Mouse (Mus musculus): ENCODE data around the gene AU021092. TPM values are rescaled to one million over a fixed set of nuclear protein-coding genes. Genes with fewer than 3 reads are reported as not detected.

AU021092 gene
- 10 to 100 TPM; 17.4 to 19.9 TPM for total RNA-seq (2021)
- 12.1 and 12.5 TPM in 2 replicates for polyA plus RNA-seq (2012; rRNA removed)
- long read RNA-seq, partial matches to known transcripts, result 0 of 2 reads
- long read RNA-seq, other reads (novel, unspliced or antisense), result 1 of 2 reads

- no peak within 1 kb of the TSS; the same call in 1 of the 2 replicates for H3K9ac ChIP-seq (ENCODE audit: low read depth, low read length)
- H3K4me1 ChIP-seq (ENCODE audit: control insufficient read depth, insufficient read depth, low read length), result no peaks in the 10 kb centered on the region; the same call in 1 of the 2 replicates
- H3K36me3 ChIP-seq (ENCODE audit: control insufficient read depth, insufficient read depth, low read length), result no peaks in the 10 kb centered on the region
- no peaks in the 10 kb centered on the region for H3K27me3 ChIP-seq (ENCODE audit: control insufficient read depth, insufficient read depth, low read length)
- TF ChIP-seq CTCF (IDR thresholded peaks at IDR 0.05), result no peak
- peak; percentile 50 for TF ChIP-seq POLR2A (IDR thresholded peaks at IDR 0.05; ENCODE audit: insufficient read depth, low read depth, low read length)
- intact Hi-C loops (cut with DNase I), result no loop called here
- peak within 1 kb of the TSS; percentile 78 for H3K27ac ChIP-seq
- H3K4me3 ChIP-seq, result peak within 1 kb of the TSS; percentile 48
- no peaks in the 10 kb centered on the region for H3K79me2 ChIP-seq (replicated peaks; ENCODE audit: control insufficient read depth, insufficient read depth, low read length)
- 49% methylated on average over 6 of the region's 6 CpGs for WGBS
- DNase-seq, result peak; percentile 43 to 45
Observed at GRCm38 (mm10) chr16:5222140-5222539, at the start of gene AU021092. Gene AU021092, minus strand, starts transcription at chr16:5222299.

DNA sequence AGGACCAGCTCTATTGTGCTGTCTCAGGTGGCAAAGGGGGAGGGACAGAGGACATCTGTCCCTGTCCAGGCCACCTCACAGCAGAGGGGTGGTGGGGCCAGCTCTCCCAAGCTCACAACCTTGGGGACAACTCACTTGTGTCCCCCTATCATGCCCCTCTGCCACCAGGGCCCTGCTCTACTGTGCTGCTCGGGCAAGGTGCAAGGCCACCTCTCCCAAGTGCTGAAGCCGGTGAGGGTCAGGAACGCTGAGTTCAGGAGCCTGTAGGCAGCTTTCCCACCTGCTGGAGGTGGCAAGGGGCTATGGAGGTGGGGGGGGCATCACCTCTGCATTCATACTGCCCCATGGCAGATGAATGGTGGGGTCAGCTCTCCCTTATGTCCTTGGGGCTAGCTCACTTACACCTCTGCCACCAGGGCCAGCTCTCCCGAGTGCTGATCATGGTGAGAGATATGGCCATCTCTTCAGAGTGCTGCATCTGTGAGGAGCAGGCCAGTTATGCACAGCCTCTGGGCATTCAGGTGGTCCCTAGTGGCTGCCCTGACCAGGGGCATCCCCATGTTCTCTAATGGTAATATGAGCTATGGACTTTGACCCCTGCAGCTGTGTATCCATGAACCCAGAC is 49.4 kb upstream of the AU021092 start:
- no peaks in the 10 kb centered on the region for H3K36me3 ChIP-seq (ENCODE audit: control insufficient read depth, insufficient read depth, low read length)
- no peak overlapping the region for H3K9ac ChIP-seq (ENCODE audit: low read depth, low read length)
- no peak for DNase-seq
- TF ChIP-seq CTCF (IDR thresholded peaks at IDR 0.05), result no peak
- TF ChIP-seq POLR2A (IDR thresholded peaks at IDR 0.05; ENCODE audit: insufficient read depth, low read depth, low read length), result no peak
- TF ChIP-seq EP300 (IDR thresholded peaks at IDR 0.05; ENCODE audit: insufficient read depth, low read depth, low read length), result no peak
- intact Hi-C loops (cut with DNase I), result no loop called here
- WGBS, result 81% methylated on average over 4 of the region's 4 CpGs
- no peaks in the 10 kb centered on the region for H3K4me1 ChIP-seq (ENCODE audit: control insufficient read depth, insufficient read depth, low read length)
- H3K79me2 ChIP-seq (replicated peaks; ENCODE audit: control insufficient read depth, insufficient read depth, low read length), result no peaks in the 10 kb centered on the region
- no peak overlapping the region for H3K4me3 ChIP-seq
- H3K27me3 ChIP-seq (ENCODE audit: control insufficient read depth, insufficient read depth, low read length), result no peaks in the 10 kb centered on the region
- H3K27ac ChIP-seq, result no peak overlapping the region

DNA sequence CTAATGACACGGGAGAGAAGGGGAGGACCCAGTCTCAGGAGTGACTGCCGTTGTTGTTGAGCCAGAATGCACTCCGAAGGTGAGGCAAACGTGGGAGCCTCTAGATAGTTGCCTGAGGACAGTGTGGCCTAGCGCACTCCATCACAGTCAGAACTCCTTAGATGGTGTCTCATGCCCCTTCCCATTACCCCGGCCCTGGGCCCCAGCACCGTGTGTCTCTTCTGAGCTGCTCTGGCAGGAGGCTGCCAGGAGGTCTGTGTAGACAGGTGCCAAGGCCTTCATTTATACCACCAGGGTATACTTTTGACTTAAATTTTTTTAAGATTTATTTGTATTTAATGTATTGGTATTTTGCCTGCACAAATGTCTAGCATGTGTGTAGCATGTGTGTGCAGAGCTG is 41.8 kb upstream of the AU021092 start:
- Histone ChIP-seq H3K4me3 (no peak overlapping the region), H3K27me3 (ENCODE audit: control insufficient read depth, insufficient read depth, low read length) (no peaks in the 10 kb centered on the region), H3K4me1 (ENCODE audit: control insufficient read depth, insufficient read depth, low read length) (no peaks in the 10 kb centered on the region), H3K9ac (ENCODE audit: low read depth, low read length) (no peak overlapping the region), H3K36me3 (ENCODE audit: control insufficient read depth, insufficient read depth, low read length) (no peaks in the 10 kb centered on the region), H3K79me2 (replicated peaks; ENCODE audit: control insufficient read depth, insufficient read depth, low read length) (no peaks in the 10 kb centered on the region), H3K27ac (no peak overlapping the region)
- DNase-seq, result no peak
- intact Hi-C loops (cut with DNase I), result no loop called here
- 83% methylated on average over 7 of the region's 7 CpGs for WGBS
- no peak for TF ChIP-seq EP300 (IDR thresholded peaks at IDR 0.05; ENCODE audit: insufficient read depth, low read depth, low read length)
- TF ChIP-seq POLR2A (IDR thresholded peaks at IDR 0.05; ENCODE audit: insufficient read depth, low read depth, low read length), result no peak
- TF ChIP-seq CTCF (IDR thresholded peaks at IDR 0.05), result no peak

DNA sequence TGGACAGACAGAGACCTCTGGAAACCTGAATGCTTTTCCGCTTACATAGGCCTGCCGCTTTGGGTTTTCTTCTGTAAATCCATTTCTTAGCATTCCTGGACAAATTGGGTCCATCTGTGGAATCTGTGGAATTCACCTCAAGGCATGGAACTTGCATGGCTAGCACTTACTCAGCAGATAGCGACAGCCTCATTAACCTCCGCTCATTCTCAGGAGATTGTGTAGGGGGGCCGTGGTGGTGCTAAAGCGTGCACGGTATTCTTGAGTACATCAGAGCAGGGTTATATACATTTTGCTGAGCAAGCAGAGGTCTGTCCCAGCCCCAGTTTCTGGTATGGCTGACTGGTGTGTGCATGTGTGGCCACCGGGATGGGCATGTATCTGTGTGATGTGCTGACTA is 41.1 kb upstream of the AU021092 start:
- WGBS, result 79% methylated on average over 8 of the region's 8 CpGs
- Histone ChIP-seq H3K9ac (ENCODE audit: low read depth, low read length) (no peak overlapping the region), H3K27me3 (ENCODE audit: control insufficient read depth, insufficient read depth, low read length) (no peaks in the 10 kb centered on the region), H3K79me2 (replicated peaks; ENCODE audit: control insufficient read depth, insufficient read depth, low read length) (no peaks in the 10 kb centered on the region), H3K27ac (no peak overlapping the region), H3K4me1 (ENCODE audit: control insufficient read depth, insufficient read depth, low read length) (no peaks in the 10 kb centered on the region), H3K4me3 (no peak overlapping the region), H3K36me3 (ENCODE audit: control insufficient read depth, insufficient read depth, low read length) (no peaks in the 10 kb centered on the region)
- TF ChIP-seq POLR2A (IDR thresholded peaks at IDR 0.05; ENCODE audit: insufficient read depth, low read depth, low read length) (no peak), EP300 (IDR thresholded peaks at IDR 0.05; ENCODE audit: insufficient read depth, low read depth, low read length) (no peak), CTCF (IDR thresholded peaks at IDR 0.05) (no peak)
- DNase-seq, result no peak
- intact Hi-C loops (cut with DNase I), result no loop called here

- TF ChIP-seq POLR2A (IDR thresholded peaks at IDR 0.05; ENCODE audit: insufficient read depth, low read depth, low read length) (peak; percentile 60; the same call in 1 of the 2 replicates), CTCF (IDR thresholded peaks at IDR 0.05) (peak; percentile 92), EP300 (IDR thresholded peaks at IDR 0.05; ENCODE audit: insufficient read depth, low read depth, low read length) (0 out of 2 replicates have a peak, but pooled peaks have one; percentile 15)
- WGBS, result 3% methylated on average over 57 of the region's 57 CpGs
- Histone ChIP-seq H3K27ac (peak within 1 kb of the TSS; percentile 75), H3K27me3 (ENCODE audit: control insufficient read depth, insufficient read depth, low read length) (no peaks in the 10 kb centered on the region), H3K9ac (ENCODE audit: low read depth, low read length) (peak within 1 kb of the TSS; percentile 68), H3K4me3 (peak within 1 kb of the TSS; percentile 78), H3K79me2 (replicated peaks; ENCODE audit: control insufficient read depth, insufficient read depth, low read length) (no peaks in the 10 kb centered on the region), H3K4me1 (ENCODE audit: control insufficient read depth, insufficient read depth, low read length) (peaks cover 2% of the 10 kb centered on the region), H3K36me3 (ENCODE audit: control insufficient read depth, insufficient read depth, low read length) (no peaks in the 10 kb centered on the region)
- intact Hi-C loops (cut with DNase I), result loop anchor here (2.0 to 10.0 kb wide), 2 partner anchors 53 to 1041 kb away; partner anchors contain the start of gene Crebbp
- peak; percentile 98 to 99 for DNase-seq
Observed at GRCm38 (mm10) chr16:5255779-5256496, 33.8 kb upstream of the AU021092 start, which contains the start of gene Eef2kmt. Gene Eef2kmt, minus strand, starts transcription at chr16:5255983.
